Mouse (Mus musculus): ENCODE measurements around the gene Dlg4. TPM values are rescaled to one million over a fixed set of nuclear protein-coding genes. Genes with fewer than 3 reads are reported as not detected.
"Not testable (repeated sequence)": the region's sequence is repeated elsewhere in the genome, so short reads cannot be mapped to it uniquely, and the experiment has no call there.

Gene Dlg4
- polyA plus RNA-seq, 1 experiment from 2014 or later = 13.2 TPM

DNA sequence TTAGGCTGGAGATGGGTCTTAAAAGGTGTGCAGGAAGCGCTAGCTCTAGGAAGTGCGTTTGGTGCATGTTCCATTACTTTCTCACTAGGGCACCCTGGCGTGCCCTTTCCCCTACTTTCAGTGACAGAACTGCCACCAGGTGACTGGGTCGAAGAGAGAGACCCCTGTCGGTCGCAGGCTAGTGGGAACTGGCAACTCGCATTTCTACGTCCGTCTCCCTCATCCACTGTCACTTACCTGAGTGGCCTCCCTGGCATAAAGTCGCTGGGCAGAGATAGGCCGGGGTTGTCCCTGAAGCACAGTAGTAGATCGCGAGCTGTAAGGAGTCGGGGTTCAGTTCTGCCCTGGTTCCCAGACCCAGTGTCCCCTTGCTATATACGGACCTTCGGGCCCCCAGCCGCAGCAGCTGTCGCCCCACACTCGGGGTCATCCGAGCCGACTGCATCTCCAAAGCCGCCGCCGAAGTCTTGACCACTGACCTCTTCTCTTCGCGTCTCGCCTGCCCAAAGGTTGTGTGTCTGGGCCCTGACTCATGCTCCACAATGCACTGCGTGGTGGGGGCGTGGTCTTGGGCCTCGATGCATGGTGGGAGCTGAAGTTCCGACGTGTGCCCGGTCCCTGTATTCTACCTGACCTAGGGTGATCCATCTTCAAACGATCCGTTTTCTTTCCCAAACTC is 1.7 kb upstream of the Dlg4 start, which contains the start of gene Acadvl:
Gene Acadvl, minus strand, starts transcription at position 532 of the 679 bp plus-strand sequence.
- WGBS = under 1% methylated on average over 35 of the region's 35 CpGs

DNA sequence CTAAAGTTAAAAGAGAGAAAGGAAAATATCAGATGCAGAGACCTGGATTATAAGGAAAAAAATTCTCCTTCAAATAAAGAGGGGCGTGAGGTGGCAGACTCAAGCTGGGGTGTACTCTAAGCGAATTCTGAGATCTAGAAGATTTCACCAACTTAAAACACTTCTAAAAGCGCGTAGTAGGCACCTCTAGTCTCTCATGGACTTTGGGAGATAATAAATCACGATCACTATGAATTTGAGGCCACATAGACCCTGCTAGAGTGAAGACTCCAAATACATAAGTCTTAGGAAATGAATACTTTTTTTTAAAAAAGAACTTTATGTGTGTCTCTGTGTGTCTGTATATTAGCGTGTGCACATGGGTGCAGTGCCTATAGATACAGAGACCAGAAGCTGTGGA is 1.1 kb upstream of the Dlg4 start:
- no peaks in the 10 kb centered on the region for H3K9me3 ChIP-seq (ENCODE audit: control insufficient read depth, low read length)
- WGBS = 67% methylated on average over 6 of the region's 6 CpGs
- peaks cover 29% of the 10 kb centered on the region for H3K36me3 ChIP-seq (ENCODE audit: control insufficient read depth, insufficient read depth, low read length)
- H3K27ac ChIP-seq (ENCODE audit: low read depth, low read length) = no peak overlapping the region
- peak overlapping the region; percentile 87 for H3K4me2 ChIP-seq (replicated peaks; ENCODE audit: low read depth, low read length)
- H3K4me3 ChIP-seq (ENCODE audit: low read length) = peak overlapping the region; percentile 64; the same call in 1 of the 2 replicates
- no peaks in the 10 kb centered on the region for H3K27me3 ChIP-seq (ENCODE audit: control insufficient read depth, insufficient read depth, low read length)
- H3K4me1 ChIP-seq (ENCODE audit: control insufficient read depth, insufficient read depth, low read length) = peaks cover 43% of the 10 kb centered on the region
- peak overlapping the region; percentile 66; the same call in 1 of the 2 replicates for H3K9ac ChIP-seq (ENCODE audit: low read depth, low read length)
- no peak for ATAC-seq (ENCODE audit: low FRiP score, low TSS enrichment)

More for the DNA sequence above, 1.7 kb upstream of the Dlg4 start, which contains the start of gene Acadvl:
- Histone ChIP-seq H3K27ac (ENCODE audit: low read depth, low read length) (peak within 1 kb of the TSS; percentile 19; the same call in 1 of the 2 replicates), H3K36me3 (ENCODE audit: control insufficient read depth, insufficient read depth, low read length) (peaks cover 36% of the 10 kb centered on the region), H3K9me3 (ENCODE audit: control insufficient read depth, low read length) (no peaks in the 10 kb centered on the region), H3K4me2 (replicated peaks; ENCODE audit: low read depth, low read length) (peak within 1 kb of the TSS; percentile 87), H3K4me3 (ENCODE audit: low read length) (peak within 1 kb of the TSS; percentile 64), H3K4me1 (ENCODE audit: control insufficient read depth, insufficient read depth, low read length) (peaks cover 37% of the 10 kb centered on the region), H3K9ac (ENCODE audit: low read depth, low read length) (peak within 1 kb of the TSS; percentile 66), H3K27me3 (ENCODE audit: control insufficient read depth, insufficient read depth, low read length) (no peaks in the 10 kb centered on the region)
- peak; percentile 75 for ATAC-seq (ENCODE audit: low FRiP score, low TSS enrichment)

DNA sequence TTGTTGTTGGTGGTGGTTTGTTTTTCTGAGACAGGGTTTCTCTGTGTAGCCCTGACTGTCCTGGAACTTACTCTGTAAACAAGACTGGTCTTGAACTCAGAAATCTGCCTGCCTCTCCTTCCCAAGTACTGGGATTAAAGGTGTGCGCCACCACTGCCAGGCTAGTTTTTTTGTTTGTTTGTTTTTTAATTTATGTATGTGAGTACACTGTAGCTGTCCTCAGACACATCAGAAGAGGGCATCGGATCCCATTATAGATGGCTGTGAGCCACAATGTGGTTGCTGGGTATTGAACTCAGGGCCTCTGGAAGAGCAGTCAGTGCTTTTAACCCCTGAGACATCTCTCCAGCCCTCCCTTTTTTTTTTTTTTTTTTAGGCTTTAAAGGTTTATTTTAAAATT is 565 bp upstream of the Dlg4 start:
- H3K27me3 ChIP-seq (ENCODE audit: control insufficient read depth, insufficient read depth, low read length); H3K27ac ChIP-seq (ENCODE audit: low read depth, low read length); H3K9me3 ChIP-seq (ENCODE audit: control insufficient read depth, low read length); H3K4me2 ChIP-seq (replicated peaks; ENCODE audit: low read depth, low read length); H3K9ac ChIP-seq (ENCODE audit: low read depth, low read length); ATAC-seq (ENCODE audit: low FRiP score, low TSS enrichment); H3K4me3 ChIP-seq (ENCODE audit: low read length): not testable (repeated sequence)
- 77% methylated on average over 2 of the region's 2 CpGs for WGBS
- peaks cover 45% of the 10 kb centered on the region for H3K4me1 ChIP-seq (ENCODE audit: control insufficient read depth, insufficient read depth, low read length)
- peaks cover 24% of the 10 kb centered on the region for H3K36me3 ChIP-seq (ENCODE audit: control insufficient read depth, insufficient read depth, low read length)

DNA sequence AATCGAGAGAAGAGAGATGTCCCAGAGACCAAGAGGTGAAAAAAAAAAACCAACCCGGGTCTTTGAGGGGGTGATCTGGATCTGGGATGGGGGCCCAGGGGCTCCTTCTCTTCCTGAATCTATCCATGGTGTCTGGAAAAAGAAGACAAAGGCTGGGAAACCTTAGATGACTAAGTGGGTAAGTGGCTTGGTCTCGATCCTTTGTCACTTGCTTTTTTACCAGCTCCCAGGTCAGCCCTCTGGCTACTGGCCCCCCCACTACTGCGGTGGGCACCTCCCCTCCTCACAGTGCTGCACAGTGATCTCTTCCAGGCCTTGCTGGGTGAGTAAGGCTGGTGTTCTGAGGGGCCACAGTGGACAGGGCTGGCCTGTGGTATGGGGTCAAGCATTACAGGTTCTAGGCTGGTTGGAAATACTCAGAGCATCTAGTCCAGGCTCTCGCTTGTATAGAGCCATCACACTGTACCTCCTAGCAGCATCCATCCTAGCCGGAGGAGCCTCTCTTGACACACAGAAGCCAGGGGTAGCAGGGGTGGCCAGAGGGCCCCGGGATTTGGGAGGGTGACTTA is 541 bp downstream of the Dlg4 start:
- peak overlapping the region; percentile 14; the same call in 1 of the 2 replicates for H3K27ac ChIP-seq (ENCODE audit: low read depth, low read length)
- 42% methylated on average over 7 of the region's 7 CpGs for WGBS
- peaks cover 45% of the 10 kb centered on the region for H3K4me1 ChIP-seq (ENCODE audit: control insufficient read depth, insufficient read depth, low read length)
- H3K9ac ChIP-seq (ENCODE audit: low read depth, low read length) = peak overlapping the region; percentile 18; the same call in 1 of the 2 replicates
- H3K4me2 ChIP-seq (replicated peaks; ENCODE audit: low read depth, low read length) = peak overlapping the region; percentile 97
- no peaks in the 10 kb centered on the region for H3K9me3 ChIP-seq (ENCODE audit: control insufficient read depth, low read length)
- ATAC-seq (ENCODE audit: low FRiP score, low TSS enrichment) = no peak
- H3K4me3 ChIP-seq (ENCODE audit: low read length) = peak overlapping the region; percentile 72
- H3K36me3 ChIP-seq (ENCODE audit: control insufficient read depth, insufficient read depth, low read length) = peaks cover 13% of the 10 kb centered on the region
- H3K27me3 ChIP-seq (ENCODE audit: control insufficient read depth, insufficient read depth, low read length) = no peaks in the 10 kb centered on the region

DNA sequence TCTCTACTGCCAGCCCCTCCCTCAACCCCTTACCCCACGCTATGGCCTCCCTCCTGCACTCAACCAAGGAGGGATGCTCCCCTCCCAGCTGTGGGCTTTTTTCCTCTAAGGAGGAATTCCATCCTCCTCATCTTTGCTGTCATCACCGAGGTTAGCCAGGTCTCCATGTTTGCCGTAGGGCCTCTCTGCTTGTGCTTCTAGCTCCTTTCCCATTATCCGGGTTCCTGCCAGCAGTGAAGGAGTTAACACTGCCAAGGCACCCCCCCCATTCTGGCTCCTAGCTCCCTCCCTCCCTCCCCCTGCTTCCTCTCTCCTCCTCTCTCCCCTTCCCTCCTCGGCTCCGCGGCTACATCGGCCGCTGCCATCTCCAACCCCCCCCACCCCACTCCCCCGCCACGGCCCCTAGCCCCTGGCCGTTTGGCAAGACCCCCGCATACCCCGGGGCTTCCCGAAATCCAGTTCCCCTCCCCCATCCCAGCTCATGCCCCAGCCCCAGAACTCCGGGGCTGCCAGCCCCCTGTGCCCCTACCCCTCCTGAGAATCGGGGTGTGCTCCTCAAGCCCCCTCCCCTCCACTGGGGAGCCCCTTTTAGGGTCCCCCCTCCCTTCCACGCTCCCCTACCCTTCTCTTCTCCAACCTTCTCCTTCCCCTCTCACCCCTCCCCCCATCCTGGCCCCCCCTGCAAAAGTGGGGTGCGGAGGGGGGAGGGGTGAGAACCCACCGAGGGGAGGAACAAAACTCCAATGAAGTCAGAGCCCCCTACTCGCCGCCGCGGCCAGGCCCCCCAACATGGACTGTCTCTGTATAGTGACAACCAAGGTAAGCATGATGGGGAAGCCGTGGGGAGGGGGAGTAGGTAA is 1.6 kb downstream of the Dlg4 start:
- no peaks in the 10 kb centered on the region for H3K9me3 ChIP-seq (ENCODE audit: control insufficient read depth, low read length)
- H3K27me3 ChIP-seq (ENCODE audit: control insufficient read depth, insufficient read depth, low read length) = no peaks in the 10 kb centered on the region
- ATAC-seq (ENCODE audit: low FRiP score, low TSS enrichment) = no peak
- H3K4me2 ChIP-seq (replicated peaks; ENCODE audit: low read depth, low read length) = peak overlapping the region; percentile 97
- peaks cover 48% of the 10 kb centered on the region for H3K4me1 ChIP-seq (ENCODE audit: control insufficient read depth, insufficient read depth, low read length)
- peak overlapping the region; percentile 84 for H3K9ac ChIP-seq (ENCODE audit: low read depth, low read length)
- peak overlapping the region; percentile 72 for H3K4me3 ChIP-seq (ENCODE audit: low read length)
- peaks cover 2% of the 10 kb centered on the region for H3K36me3 ChIP-seq (ENCODE audit: control insufficient read depth, insufficient read depth, low read length)
- peak overlapping the region; percentile 86; the same call in 1 of the 2 replicates for H3K27ac ChIP-seq (ENCODE audit: low read depth, low read length)
- 1% methylated on average over 25 of the region's 25 CpGs for WGBS

DNA sequence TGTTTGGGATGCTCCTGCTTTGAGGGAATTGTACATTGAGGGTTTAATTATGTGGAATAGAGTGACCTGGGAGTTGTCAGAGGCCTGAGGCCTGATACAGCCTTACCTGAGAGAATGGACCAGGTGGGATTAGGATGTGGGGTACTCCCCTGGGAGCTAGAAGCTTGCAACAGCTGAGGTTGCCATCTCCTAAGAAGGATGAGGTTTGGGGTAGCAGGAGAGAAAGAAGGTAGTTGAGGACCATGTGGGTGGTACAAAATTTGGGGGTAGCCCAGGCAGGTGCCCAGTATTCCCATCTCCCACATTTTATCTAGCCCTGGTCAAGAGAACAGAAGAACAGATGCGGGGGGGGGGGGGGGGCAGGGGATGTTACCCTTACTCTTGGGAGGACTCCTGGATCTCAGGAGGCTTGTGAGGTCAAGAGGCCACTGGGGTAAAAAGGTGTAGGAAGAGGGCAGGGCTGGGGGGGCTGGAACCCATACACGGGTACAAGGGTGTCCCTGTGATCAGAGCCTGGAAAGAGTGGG is 2.8 kb downstream of the Dlg4 start:
- Histone ChIP-seq H3K4me3 (ENCODE audit: low read length) (peak overlapping the region; percentile 72), H3K9me3 (ENCODE audit: control insufficient read depth, low read length) (no peaks in the 10 kb centered on the region), H3K36me3 (ENCODE audit: control insufficient read depth, insufficient read depth, low read length) (no peaks in the 10 kb centered on the region), H3K4me1 (ENCODE audit: control insufficient read depth, insufficient read depth, low read length) (peaks cover 55% of the 10 kb centered on the region), H3K4me2 (replicated peaks; ENCODE audit: low read depth, low read length) (peak overlapping the region; percentile 97), H3K27me3 (ENCODE audit: control insufficient read depth, insufficient read depth, low read length) (no peaks in the 10 kb centered on the region), H3K9ac (ENCODE audit: low read depth, low read length) (peak overlapping the region; percentile 84; the same call in 1 of the 2 replicates), H3K27ac (ENCODE audit: low read depth, low read length) (peak overlapping the region; percentile 86; the same call in 1 of the 2 replicates)
- WGBS = 0% methylated on average over 1 of the region's 2 CpGs
- no peak for ATAC-seq (ENCODE audit: low FRiP score, low TSS enrichment)

DNA sequence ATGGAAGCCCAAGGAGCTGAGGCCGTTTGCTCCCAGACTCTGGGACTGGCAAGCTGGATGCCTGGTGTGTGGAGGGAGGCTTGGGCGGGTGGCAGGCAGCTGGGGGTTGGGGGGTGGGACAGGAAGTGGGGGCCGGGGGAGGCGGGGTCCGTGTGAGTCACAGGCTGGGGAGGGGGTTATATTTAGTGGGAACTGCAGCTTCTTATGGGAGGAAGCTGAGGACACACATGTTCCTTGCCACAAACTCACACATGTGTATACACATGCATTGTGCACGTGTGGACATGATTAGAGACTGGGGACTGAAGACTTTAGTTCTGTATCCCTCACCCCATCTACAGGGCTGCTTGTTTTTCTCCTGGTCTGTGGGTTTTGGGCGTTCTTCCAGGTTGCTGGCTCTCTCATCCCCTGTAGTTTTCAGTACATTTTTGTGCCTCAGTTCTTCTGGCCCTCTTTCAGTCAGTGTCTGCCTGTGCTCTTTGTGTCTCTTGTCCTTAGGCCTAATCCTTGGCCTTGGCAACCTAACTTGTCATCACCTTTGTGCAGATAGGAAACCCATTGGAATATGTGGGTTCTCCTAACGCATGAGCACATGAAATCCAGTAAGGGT is 3.4 kb downstream of the Dlg4 start:
- no peaks in the 10 kb centered on the region for H3K9me3 ChIP-seq (ENCODE audit: control insufficient read depth, low read length)
- peak overlapping the region; percentile 97 for H3K4me2 ChIP-seq (replicated peaks; ENCODE audit: low read depth, low read length)
- H3K9ac ChIP-seq (ENCODE audit: low read depth, low read length) = 0 out of 2 replicates have a peak overlapping the region, but pooled peaks have one; percentile 12
- H3K27ac ChIP-seq (ENCODE audit: low read depth, low read length) = peak overlapping the region; percentile 86
- WGBS = 14% methylated on average over 8 of the region's 8 CpGs
- no peak for ATAC-seq (ENCODE audit: low FRiP score, low TSS enrichment)
- H3K4me1 ChIP-seq (ENCODE audit: control insufficient read depth, insufficient read depth, low read length) = peaks cover 52% of the 10 kb centered on the region
- no peaks in the 10 kb centered on the region for H3K36me3 ChIP-seq (ENCODE audit: control insufficient read depth, insufficient read depth, low read length)
- H3K27me3 ChIP-seq (ENCODE audit: control insufficient read depth, insufficient read depth, low read length) = no peaks in the 10 kb centered on the region
- peak overlapping the region; percentile 72 for H3K4me3 ChIP-seq (ENCODE audit: low read length)

DNA sequence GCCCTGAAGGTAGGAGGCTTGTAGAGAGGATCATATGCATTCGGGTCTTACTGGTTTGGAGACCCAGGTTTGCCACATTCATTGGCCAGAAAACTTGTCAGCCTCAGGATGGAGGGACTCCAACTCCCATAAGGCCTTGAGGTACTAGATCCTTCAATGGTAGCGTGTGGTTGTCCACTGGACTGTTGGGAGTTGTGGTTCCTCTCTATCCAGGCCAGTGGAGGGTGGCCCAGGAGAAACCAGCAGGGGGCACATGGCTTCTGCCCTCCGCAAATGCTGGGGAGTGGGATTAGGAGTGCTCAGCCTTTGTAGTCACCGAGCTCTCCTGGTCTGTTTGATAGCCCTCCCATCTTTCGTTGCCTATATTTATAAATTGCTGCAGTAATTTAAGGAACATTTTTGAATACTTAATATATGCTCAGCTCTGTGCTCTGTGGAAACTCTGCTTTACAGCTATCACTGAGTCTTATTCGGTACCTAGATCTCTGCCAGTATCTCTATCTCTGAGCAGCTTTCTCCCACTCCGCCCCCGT is 4.1 kb downstream of the Dlg4 start:
- H3K9me3 ChIP-seq (ENCODE audit: control insufficient read depth, low read length) = no peaks in the 10 kb centered on the region
- H3K36me3 ChIP-seq (ENCODE audit: control insufficient read depth, insufficient read depth, low read length) = no peaks in the 10 kb centered on the region
- H3K4me1 ChIP-seq (ENCODE audit: control insufficient read depth, insufficient read depth, low read length) = peaks cover 51% of the 10 kb centered on the region
- no peaks in the 10 kb centered on the region for H3K27me3 ChIP-seq (ENCODE audit: control insufficient read depth, insufficient read depth, low read length)
- under 1% methylated on average over 7 of the region's 8 CpGs for WGBS
- H3K9ac ChIP-seq (ENCODE audit: low read depth, low read length) = peak overlapping the region; percentile 25; the same call in 1 of the 2 replicates
- H3K4me3 ChIP-seq (ENCODE audit: low read length) = peak overlapping the region; percentile 72
- peak overlapping the region; percentile 97 for H3K4me2 ChIP-seq (replicated peaks; ENCODE audit: low read depth, low read length)
- peak; percentile 83 for ATAC-seq (ENCODE audit: low FRiP score, low TSS enrichment)
- H3K27ac ChIP-seq (ENCODE audit: low read depth, low read length) = peak overlapping the region; percentile 86

Measured in kidney, embryonic 14.5 days (tissue).